Mouse (Mus musculus): ENCODE data around the gene Gm9999.

DNA sequence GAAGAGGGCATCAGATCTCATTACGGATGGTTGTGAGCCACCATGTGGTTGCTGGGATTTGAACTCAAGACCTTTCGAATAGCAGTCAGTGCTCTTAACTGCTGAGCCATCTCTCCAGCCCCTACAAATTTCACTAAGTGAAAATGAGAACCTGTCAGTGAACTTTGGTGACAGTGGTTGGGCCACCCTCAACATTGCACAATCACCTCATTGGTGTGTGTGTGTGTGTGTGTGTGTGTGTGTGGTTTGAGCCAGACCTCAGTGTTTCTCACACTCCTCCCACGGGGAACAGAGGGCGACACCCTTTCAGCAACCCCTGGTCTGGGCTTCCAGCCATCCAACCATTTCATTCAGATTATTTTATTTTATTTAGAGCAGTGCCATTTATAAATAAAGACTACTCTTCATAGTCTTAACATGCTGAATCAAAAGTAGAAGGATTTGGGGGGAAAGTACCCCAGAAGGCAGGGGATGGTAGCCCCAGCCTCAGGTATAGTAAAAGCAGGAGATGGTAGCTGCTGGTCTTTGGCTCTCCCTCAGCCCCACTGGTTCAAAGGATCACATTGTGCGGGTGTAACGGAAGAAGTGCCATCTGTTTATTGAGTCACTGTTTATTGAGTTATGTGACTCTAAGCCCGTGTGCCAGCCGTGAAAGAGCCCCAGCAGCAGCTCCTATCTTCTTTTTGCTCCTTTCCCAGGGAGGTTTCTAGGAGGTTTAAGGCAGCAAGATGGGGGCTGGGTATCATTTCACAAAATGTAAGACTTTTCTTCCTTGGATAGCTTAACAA lies 2.5 kb downstream of the Gm9999 start:
- TF ChIP-seq CTCF (IDR thresholded peaks at IDR 0.05; ENCODE audit: borderline replicate concordance, insufficient read depth, low read length) (no peak), POLR2A (IDR thresholded peaks at IDR 0.05; ENCODE audit: low read depth, low read length) (no peak)

All from embryonic fibroblast, embryonic 13.5 days (primary cell).